ENCODE assay signal across 8 mouse cellular contexts in genomic region chrX:161718548-161718947, GRCm38 (mm10). TPM values are rescaled to one million over a fixed set of nuclear protein-coding genes. Genes with fewer than 3 reads are reported as not detected.
A peak's percentile ranks its signal among the peaks of the same experiment; 100 is the strongest.
DNase-seq lines count a peak whose midpoint lies in the region; ATAC-seq lines count a peak whose summit lies in the region.

No protein-coding gene starts in this region.

- H3K27me3 ChIP-seq in heart, embryonic 11.5 days (ENCODE audit: control insufficient read depth, insufficient read depth, low read length) = peaks cover 34% of the 10 kb centered on the region
- peaks cover 55% of the 10 kb centered on the region for H3K27me3 ChIP-seq in embryonic facial prominence, embryonic 15.5 days
- H3K27me3 ChIP-seq in hindbrain, embryonic 16.5 days (replicated peaks; ENCODE audit: control insufficient read depth, insufficient read depth, low read length) = peaks cover 2% of the 10 kb centered on the region; the same call in 1 of the 2 replicates
- H3K27me3 ChIP-seq in midbrain, embryonic 13.5 days = peaks cover 84% of the 10 kb centered on the region

- no peaks in the 10 kb centered on the region for H3K4me1 ChIP-seq in heart, embryonic 11.5 days (ENCODE audit: control insufficient read depth, insufficient read depth, low read length)
- H3K4me1 ChIP-seq in embryonic facial prominence, embryonic 15.5 days = no peaks in the 10 kb centered on the region
- peaks cover 10% of the 10 kb centered on the region for H3K4me1 ChIP-seq in hindbrain, embryonic 16.5 days (ENCODE audit: control insufficient read depth, insufficient read depth, low read depth, low read length)
- peaks cover 13% of the 10 kb centered on the region for H3K4me1 ChIP-seq in midbrain, embryonic 13.5 days (replicated peaks)

- H3K4me3 ChIP-seq in heart, embryonic 11.5 days (ENCODE audit: low read depth, low read length) = peak overlapping the region; percentile 58
- H3K4me3 ChIP-seq in embryonic facial prominence, embryonic 15.5 days (replicated peaks) = peak overlapping the region; percentile 51
- peak overlapping the region; percentile 70 for H3K4me3 ChIP-seq in hindbrain, embryonic 16.5 days (ENCODE audit: low read length)
- peak overlapping the region; percentile 60 for H3K4me3 ChIP-seq in midbrain, embryonic 13.5 days (replicated peaks)

- no peak overlapping the region for H3K27ac ChIP-seq in heart, embryonic 11.5 days (ENCODE audit: low read depth, low read length)
- no peak overlapping the region for H3K27ac ChIP-seq in embryonic facial prominence, embryonic 15.5 days (replicated peaks)
- peak overlapping the region; percentile 59; the same call in 1 of the 2 replicates for H3K27ac ChIP-seq in hindbrain, embryonic 16.5 days (ENCODE audit: low read depth, low read length)
- H3K27ac ChIP-seq in midbrain, embryonic 13.5 days = no peak overlapping the region

- peak overlapping the region; percentile 78 for H3K4me2 ChIP-seq in heart, embryonic 11.5 days
- H3K4me2 ChIP-seq in embryonic facial prominence, embryonic 15.5 days (replicated peaks) = peak overlapping the region; percentile 89
- H3K4me2 ChIP-seq in hindbrain, embryonic 16.5 days (ENCODE audit: low read length) = peak overlapping the region; percentile 61
- peak overlapping the region; percentile 69 for H3K4me2 ChIP-seq in midbrain, embryonic 13.5 days (replicated peaks)

- H3K36me3 ChIP-seq in heart, embryonic 11.5 days (ENCODE audit: control insufficient read depth, insufficient read depth, low read length) = no peaks in the 10 kb centered on the region
- no peaks in the 10 kb centered on the region for H3K36me3 ChIP-seq in embryonic facial prominence, embryonic 15.5 days
- H3K36me3 ChIP-seq in hindbrain, embryonic 16.5 days (ENCODE audit: control insufficient read depth, insufficient read depth, low read length) = no peaks in the 10 kb centered on the region
- no peaks in the 10 kb centered on the region for H3K36me3 ChIP-seq in midbrain, embryonic 13.5 days

- no peak for ATAC-seq in heart, embryonic 11.5 days (replicated peaks; ENCODE audit: insufficient number of reproducible peaks, low FRiP score, low TSS enrichment)
- no peak for ATAC-seq in embryonic facial prominence, embryonic 15.5 days (ENCODE audit: insufficient number of reproducible peaks, low FRiP score, low TSS enrichment, low read depth)
- no peak for ATAC-seq in hindbrain, embryonic 16.5 days
- ATAC-seq in midbrain, embryonic 13.5 days = peak; percentile 35; the same call in 1 of the 2 replicates
- no peak for ATAC-seq in activated CD4-positive, CD25-positive, alpha-beta regulatory T cell, adult 4 months

- WGBS in heart, embryonic 11.5 days (ENCODE audit: insufficient replicate concordance) = 20% methylated on average over 11 of the region's 11 CpGs
- WGBS in embryonic facial prominence, embryonic 15.5 days = 33% methylated on average over 11 of the region's 11 CpGs
- WGBS in hindbrain, embryonic 16.5 days = 25% methylated on average over 11 of the region's 11 CpGs
- 29% methylated on average over 11 of the region's 11 CpGs for WGBS in midbrain, embryonic 13.5 days

- H3K9me3 ChIP-seq in heart, embryonic 11.5 days (replicated peaks; ENCODE audit: control insufficient read depth, low read length) = no peaks in the 10 kb centered on the region
- H3K9me3 ChIP-seq in embryonic facial prominence, embryonic 15.5 days (replicated peaks) = no peaks in the 10 kb centered on the region
- H3K9me3 ChIP-seq in hindbrain, embryonic 16.5 days (ENCODE audit: control insufficient read depth, low read length) = no peaks in the 10 kb centered on the region
- no peaks in the 10 kb centered on the region for H3K9me3 ChIP-seq in midbrain, embryonic 13.5 days

- DNase-seq in heart, postnatal 36 days = no peak
- no peak for DNase-seq in thymus, postnatal 14 days
- DNase-seq in thymus, postnatal 0 days (ENCODE audit: low spot score) = no peak

- H3K9ac ChIP-seq in heart, embryonic 11.5 days (ENCODE audit: low read depth, low read length) = no peak overlapping the region
- H3K9ac ChIP-seq in embryonic facial prominence, embryonic 15.5 days = no peak overlapping the region
- H3K9ac ChIP-seq in hindbrain, embryonic 16.5 days (ENCODE audit: low read depth, low read length) = peak overlapping the region; percentile 78
- H3K9ac ChIP-seq in midbrain, embryonic 13.5 days (replicated peaks) = peak overlapping the region; percentile 81

- intact Hi-C loops in heart, postnatal 36 days (cut with DNase I) = loop anchor here (1.0 to 5.0 kb wide), 2 partner anchors 33 to 64 kb away; no protein-coding TSS in a partner anchor

RNA-seq across cellular contexts. Expression of gene Rai2, which starts 1.7 kb away (rescaled TPM):
- 3.2 and 4.5 TPM in 2 replicates for polyA plus RNA-seq in heart, embryonic 11.5 days (2014; fragmentation: Nextera tagmentation; extraction: Ambion mirVana)
- 10 to 100 TPM; 39.7 to 42.0 TPM for total RNA-seq in heart, postnatal 36 days (2021)
- polyA plus RNA-seq in embryonic facial prominence, embryonic 15.5 days (2015; fragmentation: Nextera tagmentation; extraction: Ambion mirVana) = 7.4 and 8.2 TPM in 2 replicates
- 16.4 and 22.6 TPM in 2 replicates for polyA plus RNA-seq in hindbrain, embryonic 16.5 days (2015; fragmentation: Nextera tagmentation; extraction: Ambion mirVana)
- polyA plus RNA-seq in midbrain, embryonic 13.5 days (2015; fragmentation: Nextera tagmentation; extraction: Ambion mirVana) = 11.0 and 12.0 TPM in 2 replicates
- under 1 TPM in 1 of 2 experiments, not detected in 1; 0.15 TPM for polyA plus RNA-seq in activated CD4-positive, CD25-positive, alpha-beta regulatory T cell, adult 4 months (2017; shearing (Covaris generic))
- polyA plus RNA-seq in thymus, postnatal 0 days (2015; fragmentation: Nextera tagmentation; extraction: Ambion mirVana) = 0.14 and 0.27 TPM in 2 replicates

Comparison
In these comparisons a context has a peak if more than half of its experiments do, and no peak if none do; other contexts are left out.
1. H3K9ac ChIP-seq: peak in hindbrain, embryonic 16.5 days (single experiment) and midbrain, embryonic 13.5 days (single experiment); none in heart, embryonic 11.5 days (single experiment) and embryonic facial prominence, embryonic 15.5 days (single experiment).
2. Peak in every context shown above with its lines, with median percentiles within 50 percentile points of each other: H3K4me2 ChIP-seq and H3K4me3 ChIP-seq.